Mouse (Mus musculus) forebrain, embryonic 14.5 days (tissue): Measurements from ENCODE around the gene Dmd. TPM values are rescaled to one million over a fixed set of nuclear protein-coding genes. Genes with fewer than 3 reads are reported as not detected.

ENCODE experiments used
- ATAC-seq: fragments of 200-750 bp; cut with Nextera tagmentation; 2 replicates; pipeline ENCODE4 v1.8.0; 2017; ENCODE audit warnings: mild to moderate bottlenecking, moderate library complexity
- DNase-seq: peaks from one replicate; pipeline ENCODE4 v3.0.0-alpha.2; 2015; ENCODE audit warnings: low spot score
- H3K27ac ChIP-seq: fragments of 300-500 bp; sonication (generic); 2 replicates; pipeline ENCODE4 v1.5.1; 2014; ENCODE audit warnings: low read depth, mild to moderate bottlenecking, control low read depth, low read length, moderate library complexity
- H3K27me3 ChIP-seq: fragments of 300-500 bp; sonication (generic); replicated peaks from 2 replicates; pipeline ENCODE4 v1.6.1; 2014; ENCODE audit warnings: low read length, control low read depth, mixed read lengths; ENCODE audit not compliant: control insufficient read depth, insufficient read depth
- H3K36me3 ChIP-seq: fragments of 300-500 bp; sonication (generic); 2 replicates; pipeline ENCODE4 v1.6.1; 2014; ENCODE audit warnings: low read length, control low read depth; ENCODE audit not compliant: control insufficient read depth, insufficient read depth
- H3K4me1 ChIP-seq: fragments of 300-500 bp; sonication (generic); 2 replicates; pipeline ENCODE4 v1.6.1; 2014; ENCODE audit warnings: antibody characterized with exemption, low read length, control low read depth; ENCODE audit not compliant: control insufficient read depth, insufficient read depth
- H3K4me2 ChIP-seq: fragments of 300-500 bp; sonication (generic); 2 replicates; pipeline ENCODE4 v1.6.1; 2014; ENCODE audit warnings: mild to moderate bottlenecking, control low read depth, low read length
- H3K4me3 ChIP-seq: fragments of 300-500 bp; sonication (generic); 2 replicates; pipeline ENCODE4 v1.5.1; 2014; ENCODE audit warnings: low read depth, low read length, control low read depth
- H3K9ac ChIP-seq: fragments of 300-500 bp; sonication (generic); 2 replicates; pipeline ENCODE4 v1.6.1; 2014; ENCODE audit warnings: mild to moderate bottlenecking, low read length, control low read depth, moderate library complexity
- H3K9me3 ChIP-seq: fragments of 300-500 bp; sonication (generic); replicated peaks from 2 replicates; pipeline ENCODE4 v1.6.1; 2016; ENCODE audit warnings: low read length, control low read depth, mixed read lengths; ENCODE audit not compliant: control insufficient read depth
- WGBS: fragments of 180-500 bp; shearing (Covaris S2); extraction: QIAGEN DNeasy Blood & Tissue Kit; methylation state at CpG from one replicate; pipeline ENCODE4 v1.1.7; 2014; 5-methylcytosine and 5-hydroxymethylcytosine counted together
- polyA plus RNA-seq: library from polyadenylated mRNA; unstranded; fragments of >200 nt; fragmentation: Nextera tagmentation; extraction: Ambion mirVana; gene quantifications from 2 replicates; pipeline ENCODE4 v1.2.1, GENCODE M21; 2014

Dmd gene
- polyA plus RNA-seq, 1 experiment from 2014 or later: 18.1 TPM

DNA sequence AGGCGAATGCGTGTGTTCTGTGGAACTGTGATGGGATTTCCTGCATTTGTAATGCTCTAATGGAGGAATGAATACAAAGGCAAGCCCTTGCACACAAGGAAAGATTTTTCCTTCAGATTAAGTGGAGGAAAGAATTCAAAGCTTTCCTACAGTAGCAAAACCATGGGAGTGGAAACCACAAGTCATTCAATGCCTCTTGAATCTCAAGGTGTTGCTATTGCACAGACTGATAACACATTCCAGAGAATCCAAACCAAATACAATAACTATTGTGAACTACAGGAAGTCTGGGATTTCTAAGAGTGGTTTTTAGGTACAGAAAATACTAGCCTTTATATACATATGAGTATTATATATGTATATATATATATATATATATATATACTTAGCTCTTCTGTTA is 2258.3 kb downstream of the Dmd start:
- Histone ChIP-seq H3K27me3 (no peaks in the 10 kb centered on the region), H3K9ac (no peak overlapping the region), H3K4me3 (no peak overlapping the region), H3K4me1 (no peaks in the 10 kb centered on the region), H3K27ac (no peak overlapping the region), H3K36me3 (no peaks in the 10 kb centered on the region), H3K4me2 (no peak overlapping the region), H3K9me3 (no peaks in the 10 kb centered on the region)
- DNase-seq (no peak), ATAC-seq (no peak)
- WGBS: 88% methylated on average over 2 of the region's 2 CpGs

DNA sequence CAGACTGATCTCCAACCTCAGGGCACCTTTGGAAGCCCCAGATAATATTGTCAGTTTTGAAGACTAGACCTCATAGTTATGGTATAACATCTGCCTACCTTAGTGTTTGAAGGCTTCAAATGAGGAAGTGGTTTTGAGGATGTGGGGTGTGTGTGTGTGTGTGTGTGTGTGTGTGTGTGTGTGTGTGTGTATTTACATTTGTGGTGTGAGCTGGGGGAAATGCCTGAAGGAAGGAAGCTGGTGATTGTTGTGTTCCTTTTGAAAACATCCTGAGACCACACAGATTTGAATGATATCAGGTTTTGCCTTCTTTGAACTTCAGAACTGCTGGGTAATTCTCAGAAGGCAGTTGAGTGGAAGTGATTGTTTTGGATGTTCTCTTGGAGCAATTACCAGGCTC is 2278.2 kb downstream of the Dmd start:
- Histone ChIP-seq H3K9ac (no peak overlapping the region), H3K4me1 (no peaks in the 10 kb centered on the region), H3K27ac (no peak overlapping the region), H3K27me3 (no peaks in the 10 kb centered on the region), H3K4me3 (no peak overlapping the region), H3K9me3 (no peaks in the 10 kb centered on the region), H3K36me3 (no peaks in the 10 kb centered on the region), H3K4me2 (no peak overlapping the region)
- no peak for ATAC-seq
- DNase-seq: no peak

DNA sequence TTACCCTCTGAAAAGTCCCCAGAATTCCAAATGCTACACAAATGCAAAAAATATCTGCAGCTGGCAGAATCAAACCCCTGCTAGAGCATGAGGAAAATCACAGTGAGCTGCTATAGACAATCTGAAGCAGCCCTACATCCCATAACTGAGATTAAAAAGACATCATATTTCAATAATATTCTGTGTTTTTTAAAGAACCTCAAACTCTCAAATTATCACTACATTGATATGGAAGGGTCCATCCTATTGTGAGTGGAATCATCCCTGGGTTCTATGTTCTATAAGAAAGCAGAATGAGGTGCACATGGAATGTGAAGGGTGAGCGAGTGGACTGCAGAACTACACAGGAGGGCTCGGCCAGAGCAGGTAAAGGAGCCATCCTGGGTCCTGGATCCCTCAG is 2300.7 kb downstream of the Dmd start, which contains the start of gene Fthl17a:
Gene Fthl17a, plus strand, starts transcription at position 301 of the 400 bp plus-strand sequence.
- H3K36me3 ChIP-seq: no peaks in the 10 kb centered on the region
- no peak within 1 kb of the TSS for H3K4me2 ChIP-seq
- H3K4me3 ChIP-seq: no peak within 1 kb of the TSS
- H3K27me3 ChIP-seq: no peaks in the 10 kb centered on the region
- H3K9me3 ChIP-seq: no peaks in the 10 kb centered on the region
- ATAC-seq (no peak), DNase-seq (no peak)
- H3K27ac ChIP-seq: no peak within 1 kb of the TSS
- 83% methylated on average over 2 of the region's 2 CpGs for WGBS
- no peaks in the 10 kb centered on the region for H3K4me1 ChIP-seq
- H3K9ac ChIP-seq: no peak within 1 kb of the TSS
